Mouse (Mus musculus) adrenal gland, adult 8-10 months (tissue): Measurements from ENCODE around the gene Ccdc113. TPM values are rescaled to one million over a fixed set of nuclear protein-coding genes. Genes with fewer than 3 reads are reported as not detected.
"Not testable (repeated sequence)": the region's sequence is repeated elsewhere in the genome, so short reads cannot be mapped to it uniquely, and the experiment has no call there.

Experiments used
- DNase-seq: peaks from one replicate; pipeline ENCODE4 v3.0.0; 2022
- total RNA-seq, 4 experiments: library from RNA; stranded (reverse); gene quantifications; 2 replicates each; pipeline ENCODE4 v1.2.4; 2022

Ccdc113 gene
- total RNA-seq, 4 experiments from 2014 or later: 0.81 to 2.0 (median 1.7) TPM

DNA sequence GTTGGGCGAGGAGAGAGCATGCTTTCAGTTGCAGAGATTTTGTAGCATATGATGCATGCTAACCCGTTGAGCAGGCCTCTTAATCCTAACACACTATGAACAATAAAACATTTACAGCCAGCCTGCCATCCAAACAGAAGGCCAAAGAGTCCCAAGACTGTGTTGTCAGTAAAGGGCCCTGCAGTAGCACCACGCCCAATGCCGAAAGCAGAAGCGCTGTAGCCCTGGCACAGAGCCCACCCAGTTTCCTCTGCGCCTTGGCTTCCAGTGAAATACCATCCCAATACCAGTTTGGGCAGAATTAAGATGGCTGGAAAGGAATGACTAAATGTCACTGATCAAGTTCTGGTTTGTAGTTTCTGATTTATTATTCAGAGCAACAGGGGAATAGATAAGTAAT is 8.3 kb downstream of the Ccdc113 start:
- no peak for DNase-seq

GRCm38 (mm10) chr8:95543065-95543464 is 9.2 kb downstream of the Ccdc113 start:
- DNase-seq: no peak

- no peak for DNase-seq
Observed at GRCm38 (mm10) chr8:95545815-95546214, 11.9 kb downstream of the Ccdc113 start.

DNA sequence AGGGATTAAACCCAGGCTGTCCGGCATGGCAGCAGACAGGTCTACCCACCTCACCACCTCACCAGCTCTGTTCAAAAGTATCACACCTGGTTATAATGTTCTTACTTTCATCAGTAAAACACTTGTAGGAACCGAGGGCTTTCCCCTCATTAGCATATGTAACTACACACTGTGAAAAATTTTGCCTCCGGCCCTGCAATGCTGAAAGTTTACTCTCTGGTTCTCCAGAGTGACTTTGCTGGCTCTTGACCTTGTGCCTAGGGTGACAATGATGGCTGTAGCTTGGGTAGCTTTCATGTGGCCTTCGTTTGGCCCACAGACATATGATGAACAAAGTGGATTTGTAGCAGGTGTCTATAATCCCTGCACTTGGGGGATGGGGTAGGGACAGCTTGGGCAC is 13.1 kb downstream of the Ccdc113 start:
- DNase-seq: no peak

DNA sequence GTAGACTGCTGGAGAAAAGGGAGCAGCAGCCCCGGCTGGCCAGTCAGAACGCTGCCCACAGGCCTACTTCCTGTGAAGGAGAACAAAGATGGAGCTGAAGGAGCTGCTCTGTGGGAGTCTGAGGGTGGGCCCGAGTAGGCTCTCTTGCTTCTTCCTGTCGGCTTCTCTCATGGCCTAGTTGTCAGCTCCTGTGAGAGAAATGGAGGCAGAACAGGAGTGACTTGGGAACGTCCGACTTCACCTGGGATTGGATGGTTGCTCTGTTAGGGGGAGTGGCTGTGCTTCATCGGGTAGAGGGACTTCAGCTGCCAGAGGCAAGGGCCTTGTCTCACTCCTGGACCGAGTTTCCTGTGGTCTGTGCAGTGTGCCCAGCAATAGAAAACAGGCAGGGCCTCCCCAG is 14.0 kb downstream of the Ccdc113 start:
- no peak for DNase-seq

- DNase-seq: no peak
Observed at GRCm38 (mm10) chr8:95549871-95550829, 16.3 kb downstream of the Ccdc113 start.

DNA sequence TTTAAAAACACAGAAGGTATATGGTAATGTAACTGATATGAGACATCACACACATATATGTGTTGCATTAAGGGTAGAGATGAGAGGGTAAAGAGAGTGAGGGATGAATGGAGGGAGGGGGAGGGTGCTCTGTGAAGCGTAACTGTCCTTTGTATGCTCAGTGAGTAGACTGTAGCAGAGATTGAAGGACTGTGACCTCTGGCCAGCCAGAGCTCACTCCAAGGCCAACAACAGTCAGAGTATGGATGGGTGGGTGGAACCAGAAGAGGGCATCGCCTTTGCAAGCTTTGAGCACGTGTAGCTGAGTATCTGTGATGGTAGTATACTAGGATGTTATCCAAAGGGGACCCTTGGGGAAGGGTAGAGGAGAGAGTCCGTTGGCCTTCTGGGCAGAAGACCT is 17.7 kb downstream of the Ccdc113 start:
- no peak for DNase-seq

GRCm38 (mm10) chr8:95555963-95556362 is 22.1 kb downstream of the Ccdc113 start:
- DNase-seq: no peak

GRCm38 (mm10) chr8:95566217-95566616 is 32.3 kb downstream of the Ccdc113 start:
- DNase-seq: no peak

- DNase-seq: no peak
Observed at GRCm38 (mm10) chr8:95566809-95567208, 32.9 kb downstream of the Ccdc113 start.

GRCm38 (mm10) chr8:95573146-95573545 is 39.3 kb downstream of the Ccdc113 start:
- no peak for DNase-seq

- no peak for DNase-seq
Observed at GRCm38 (mm10) chr8:95576240-95576639, 42.4 kb downstream of the Ccdc113 start, which contains the start of gene Prss54. Gene Prss54, minus strand, starts transcription at chr8:95576340.

DNA sequence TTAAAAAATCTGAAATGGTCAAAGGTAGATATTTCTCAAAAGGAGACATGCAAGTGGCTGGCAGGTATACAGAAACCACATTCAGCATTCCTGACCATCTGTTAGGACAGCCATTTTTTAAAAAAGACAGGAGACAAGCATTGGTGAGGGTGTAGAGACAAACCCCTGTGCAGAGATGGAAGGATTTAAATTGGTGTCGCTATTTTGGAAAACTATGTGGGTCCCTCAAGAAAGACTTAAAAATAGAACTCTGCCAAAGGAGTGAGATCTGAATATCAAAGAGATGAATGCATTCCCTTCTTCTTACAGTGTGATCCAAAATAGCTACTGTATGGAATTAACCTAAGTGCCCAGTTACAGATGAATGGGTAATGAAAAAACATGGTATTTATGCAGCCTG is 53.5 kb downstream of the Ccdc113 start:
- no peak for DNase-seq

GRCm38 (mm10) chr8:95589282-95589681 is 55.4 kb downstream of the Ccdc113 start:
- DNase-seq: no peak

DNA sequence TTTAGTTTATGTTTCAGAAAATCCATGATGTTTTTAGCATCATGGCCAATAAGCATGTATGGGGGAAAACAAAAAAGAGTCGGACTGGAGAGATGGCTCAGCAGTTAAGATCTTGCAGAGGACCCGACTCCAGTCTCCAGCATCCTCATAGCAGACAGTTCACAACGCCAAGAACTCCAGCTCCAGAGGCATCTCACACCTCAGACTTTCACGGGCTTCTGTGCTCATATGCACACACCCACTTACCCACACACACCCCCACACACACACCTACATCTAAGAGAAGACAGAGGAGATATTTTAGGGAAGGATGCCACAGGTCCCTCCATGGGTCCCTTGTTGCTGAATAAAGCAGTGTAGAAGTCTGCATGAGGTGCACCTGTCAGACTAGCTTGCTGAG is 56.7 kb downstream of the Ccdc113 start:
- no peak for DNase-seq

GRCm38 (mm10) chr8:95592131-95592780 is 58.4 kb downstream of the Ccdc113 start:
- no peak for DNase-seq

- no peak for DNase-seq
Observed at GRCm38 (mm10) chr8:95593439-95594393, 59.8 kb downstream of the Ccdc113 start.

DNA sequence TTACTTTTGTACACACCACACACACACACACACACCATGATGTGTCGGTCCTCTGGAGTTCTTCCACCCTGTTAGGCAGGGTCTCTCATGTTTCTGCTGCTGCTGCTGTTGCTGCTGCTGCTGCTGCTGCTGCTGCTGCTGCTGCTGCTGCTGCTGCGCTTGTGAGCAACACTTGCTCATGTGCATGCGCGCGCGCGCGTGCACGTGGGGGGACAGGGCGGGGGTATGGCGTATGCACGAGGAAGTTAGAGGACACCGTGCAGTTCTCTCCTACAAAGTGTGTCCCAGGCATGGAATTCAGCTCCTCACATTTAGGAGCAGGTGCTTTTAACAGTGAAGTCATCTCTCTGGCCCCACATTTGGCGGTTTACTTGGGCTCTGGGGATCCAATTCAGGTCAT is 61.2 kb downstream of the Ccdc113 start:
- DNase-seq: no peak

GRCm38 (mm10) chr8:95596841-95597241 is 63.0 kb downstream of the Ccdc113 start:
- DNase-seq: no peak

GRCm38 (mm10) chr8:95599861-95600260 is 66.0 kb downstream of the Ccdc113 start:
- DNase-seq: no peak

DNA sequence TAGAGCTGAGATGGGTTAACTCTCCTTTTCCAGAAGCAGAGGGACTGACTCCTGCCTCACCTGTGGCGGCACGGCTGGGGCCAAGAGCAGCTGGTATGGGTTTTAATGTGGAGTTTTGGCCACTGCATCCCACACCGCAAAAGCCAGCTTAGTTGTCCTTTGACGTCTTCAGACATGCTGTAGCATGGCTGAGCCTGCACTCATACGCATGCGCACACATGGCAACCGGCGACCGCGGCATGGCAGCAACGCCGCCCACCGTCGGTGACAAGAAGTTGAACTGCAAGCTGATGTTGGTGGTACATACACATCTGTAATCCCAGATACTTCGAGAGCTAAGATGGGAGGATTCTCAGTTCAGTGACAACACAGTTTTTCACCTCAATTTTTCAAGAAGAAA is 67.4 kb downstream of the Ccdc113 start:
- no peak for DNase-seq

DNA sequence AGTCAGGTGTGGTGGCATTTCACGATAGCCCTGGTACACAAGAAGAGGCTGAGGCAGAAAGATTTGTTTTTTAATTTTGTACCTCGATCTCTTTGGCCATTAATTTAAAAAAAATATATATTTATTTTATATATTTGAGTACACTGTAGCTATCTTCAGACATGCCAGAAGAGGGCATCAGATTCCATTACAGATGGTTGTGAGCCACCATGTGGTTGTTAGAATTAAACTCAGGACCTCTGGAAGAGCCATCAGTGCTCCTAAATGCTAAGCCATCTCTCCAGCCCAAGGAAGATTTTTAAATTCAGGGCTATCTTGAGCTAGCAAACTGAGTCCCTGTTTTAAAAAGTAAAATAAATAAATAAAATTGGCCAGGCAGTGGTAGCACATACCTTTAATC is 68.3 kb downstream of the Ccdc113 start:
- DNase-seq: no peak

DNA sequence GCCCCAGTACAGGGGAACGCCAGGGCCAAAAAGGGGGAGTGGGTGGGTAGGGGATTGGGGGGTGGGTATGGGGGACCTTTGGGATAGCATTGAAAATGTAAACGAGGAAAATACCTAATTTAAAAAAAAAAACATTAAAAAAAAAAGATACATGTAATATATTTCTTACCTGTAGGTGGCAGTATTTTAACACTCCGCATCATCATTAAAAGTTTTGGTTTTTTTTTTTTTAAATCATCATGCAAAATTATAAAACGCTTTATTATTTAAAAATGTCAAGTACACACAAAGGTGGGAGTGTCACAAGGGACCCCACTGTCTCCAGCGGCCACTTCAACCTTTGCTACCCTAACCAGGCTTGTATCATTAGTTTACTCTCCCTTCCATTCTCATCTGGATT is 72.6 kb downstream of the Ccdc113 start:
- DNase-seq: not testable (repeated sequence)
